Mouse (Mus musculus) forebrain, embryonic 16.5 days (tissue): ENCODE measurements at regions not wholly inside any gene's neighbourhood (a gene's known extent, or its start where the extent isn't known, plus 50 kb on each side); places are given as distances from the start of the nearest gene placed in this dataset.

Experiments
- ATAC-seq: fragments of 200-750 bp; cut with Nextera tagmentation; 2 replicates; pipeline ENCODE4 v1.8.0; 2017; ENCODE audit warnings: mild to moderate bottlenecking, moderate library complexity
- H3K27ac ChIP-seq: fragments of 300-500 bp; sonication (generic); 2 replicates; pipeline ENCODE4 v1.5.1; 2014; ENCODE audit warnings: low read length, control low read depth
- H3K27me3 ChIP-seq: fragments of 300-500 bp; sonication (generic); replicated peaks from 2 replicates; pipeline ENCODE4 v1.6.1; 2014; ENCODE audit warnings: low read length; ENCODE audit not compliant: control insufficient read depth, insufficient read depth
- H3K36me3 ChIP-seq: fragments of 300-500 bp; sonication (generic); 2 replicates; pipeline ENCODE4 v1.6.1; 2014; ENCODE audit not compliant: control insufficient read depth, insufficient read depth
- H3K4me1 ChIP-seq: fragments of 300-500 bp; sonication (generic); replicated peaks from 2 replicates; pipeline ENCODE4 v1.6.1; 2014; ENCODE audit warnings: low read length; ENCODE audit not compliant: control insufficient read depth, insufficient read depth
- H3K4me2 ChIP-seq: fragments of 300-500 bp; sonication (generic); 2 replicates; pipeline ENCODE4 v1.6.1; 2014; ENCODE audit warnings: mild to moderate bottlenecking, low read length, control low read depth
- H3K4me3 ChIP-seq: fragments of 300-500 bp; sonication (generic); replicated peaks from 2 replicates; pipeline ENCODE4 v1.5.1; 2014; ENCODE audit warnings: mild to moderate bottlenecking, low read length, control low read depth
- H3K9ac ChIP-seq: fragments of 300-500 bp; sonication (generic); replicated peaks from 2 replicates; pipeline ENCODE4 v1.6.1; 2014; ENCODE audit warnings: low read depth, low read length, control low read depth
- H3K9me3 ChIP-seq: fragments of 300-500 bp; sonication (generic); 2 replicates; pipeline ENCODE4 v1.6.1; 2016; ENCODE audit warnings: low read length; ENCODE audit not compliant: control insufficient read depth
- WGBS: fragments of 180-500 bp; shearing (Covaris S2); extraction: QIAGEN DNeasy Blood & Tissue Kit; methylation state at CpG from one replicate; pipeline ENCODE4 v1.1.7; 2014; 5-methylcytosine and 5-hydroxymethylcytosine counted together

DNA sequence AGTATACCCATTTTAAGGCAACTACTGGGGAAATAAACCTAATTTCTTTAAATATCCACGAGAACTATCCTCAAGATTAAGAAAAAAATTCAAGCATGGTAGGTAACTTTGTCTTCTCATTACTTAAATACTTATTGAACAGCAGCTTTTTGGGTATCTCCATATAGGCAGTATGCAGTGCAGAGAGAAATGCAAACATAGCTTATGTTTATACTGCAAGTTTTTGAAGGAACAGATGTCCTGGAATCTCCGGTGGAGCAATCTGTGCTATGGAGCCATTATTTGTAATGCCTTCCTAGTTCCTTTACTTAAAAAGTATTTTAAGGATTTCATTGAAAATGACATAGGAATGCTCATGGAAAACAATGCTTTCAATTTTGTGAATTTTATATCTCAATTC lies 91.7 kb upstream of the Adgrb3 start:
- Histone ChIP-seq H3K27me3 (no peaks in the 10 kb centered on the region), H3K4me2 (no peak overlapping the region), H3K9me3 (no peaks in the 10 kb centered on the region), H3K27ac (no peak overlapping the region), H3K36me3 (no peaks in the 10 kb centered on the region), H3K4me3 (no peak overlapping the region), H3K9ac (no peak overlapping the region), H3K4me1 (no peaks in the 10 kb centered on the region)
- 71% methylated on average over 2 of the region's 2 CpGs for WGBS
- peak; percentile 55; the same call in 1 of the 2 replicates for ATAC-seq

DNA sequence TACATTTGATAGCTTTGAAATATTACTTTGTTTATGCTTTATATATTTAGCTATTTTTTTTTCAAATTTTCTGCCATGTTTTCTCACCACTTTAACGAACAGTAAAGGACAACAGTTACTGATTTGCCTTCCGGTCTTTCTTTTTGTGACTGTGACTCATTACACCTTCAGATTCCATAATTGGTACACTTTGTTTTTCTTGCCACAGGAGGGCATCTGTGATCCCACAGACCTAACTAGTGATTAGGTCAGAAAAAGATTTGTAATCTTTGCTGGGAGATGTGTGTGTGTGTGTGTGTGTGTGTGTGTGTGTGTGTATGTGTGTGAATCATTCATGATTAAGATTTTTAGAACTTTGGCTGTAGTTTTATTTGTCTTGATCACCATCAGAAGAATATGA lies 64.7 kb upstream of the Adgrb3 start:
- no peak overlapping the region for H3K4me3 ChIP-seq
- ATAC-seq: no peak
- no peak overlapping the region for H3K9ac ChIP-seq
- no peak overlapping the region for H3K4me2 ChIP-seq
- no peaks in the 10 kb centered on the region for H3K36me3 ChIP-seq
- H3K4me1 ChIP-seq: no peaks in the 10 kb centered on the region
- no peaks in the 10 kb centered on the region for H3K27me3 ChIP-seq
- H3K9me3 ChIP-seq: no peaks in the 10 kb centered on the region
- WGBS: 23% methylated on average over 2 of the region's 2 CpGs
- H3K27ac ChIP-seq: no peak overlapping the region

DNA sequence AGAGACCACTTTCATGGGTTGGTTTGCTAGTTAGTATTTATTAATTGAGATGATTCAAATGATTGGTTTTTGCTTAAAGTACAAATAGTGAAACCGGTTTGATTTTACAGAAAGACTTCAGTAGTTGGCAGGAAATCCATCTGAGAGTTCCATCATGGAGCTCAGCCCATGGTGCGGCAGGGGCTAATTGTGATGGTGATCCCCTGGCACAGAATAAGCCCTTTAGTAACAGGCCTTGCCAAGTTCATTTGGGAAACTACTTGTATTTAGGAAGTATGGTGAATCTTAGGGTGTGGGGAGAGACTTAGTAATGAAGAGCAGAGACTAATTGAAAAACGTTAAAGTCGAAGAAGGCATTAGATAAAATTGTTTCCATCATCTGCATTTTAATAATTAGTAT lies 63.5 kb upstream of the Adgrb3 start:
- Histone ChIP-seq H3K27me3 (no peaks in the 10 kb centered on the region), H3K36me3 (no peaks in the 10 kb centered on the region), H3K9ac (no peak overlapping the region), H3K4me2 (no peak overlapping the region), H3K27ac (no peak overlapping the region), H3K4me3 (no peak overlapping the region), H3K4me1 (no peaks in the 10 kb centered on the region), H3K9me3 (no peaks in the 10 kb centered on the region)
- peak; percentile 82 for ATAC-seq
- 13% methylated on average over 4 of the region's 4 CpGs for WGBS

DNA sequence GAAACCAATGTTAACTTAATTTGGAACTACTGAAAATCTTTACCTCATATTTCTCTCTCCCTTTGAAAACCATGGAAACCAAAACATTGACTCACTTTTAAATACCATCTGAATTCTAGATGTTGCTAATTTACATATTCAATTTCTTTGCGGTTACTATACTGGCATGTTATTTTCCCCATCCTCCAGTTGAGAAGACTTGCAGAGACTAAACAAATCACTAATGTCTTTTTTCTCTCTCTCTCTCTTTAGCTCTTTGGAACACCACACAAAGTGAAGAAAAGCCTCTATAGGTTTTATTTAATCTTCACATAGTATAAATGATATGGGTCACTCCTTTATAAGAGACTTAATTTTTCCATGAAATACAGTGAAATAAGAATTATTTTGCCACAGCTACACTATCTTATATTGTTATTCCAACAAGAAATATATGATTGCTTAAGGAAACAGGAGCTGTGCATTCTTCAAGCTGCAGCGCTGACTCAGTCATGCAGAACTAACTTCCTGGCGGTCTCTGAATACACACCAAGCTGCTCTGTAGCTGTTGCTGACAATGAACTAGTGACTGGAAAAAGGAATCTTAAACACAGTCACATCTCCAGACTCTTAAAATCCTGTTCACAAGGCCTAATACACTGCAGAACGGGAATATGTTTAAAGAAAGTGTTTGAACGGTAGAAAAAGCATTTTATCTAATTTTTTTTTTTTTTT lies 62.7 kb upstream of the Adgrb3 start:
- 6% methylated on average over 5 of the region's 5 CpGs for WGBS
- Histone ChIP-seq H3K27me3 (no peaks in the 10 kb centered on the region), H3K4me2 (no peak overlapping the region), H3K27ac (no peak overlapping the region), H3K36me3 (no peaks in the 10 kb centered on the region), H3K9ac (no peak overlapping the region), H3K4me3 (no peak overlapping the region), H3K9me3 (no peaks in the 10 kb centered on the region), H3K4me1 (no peaks in the 10 kb centered on the region)
- ATAC-seq: peak; percentile 93

DNA sequence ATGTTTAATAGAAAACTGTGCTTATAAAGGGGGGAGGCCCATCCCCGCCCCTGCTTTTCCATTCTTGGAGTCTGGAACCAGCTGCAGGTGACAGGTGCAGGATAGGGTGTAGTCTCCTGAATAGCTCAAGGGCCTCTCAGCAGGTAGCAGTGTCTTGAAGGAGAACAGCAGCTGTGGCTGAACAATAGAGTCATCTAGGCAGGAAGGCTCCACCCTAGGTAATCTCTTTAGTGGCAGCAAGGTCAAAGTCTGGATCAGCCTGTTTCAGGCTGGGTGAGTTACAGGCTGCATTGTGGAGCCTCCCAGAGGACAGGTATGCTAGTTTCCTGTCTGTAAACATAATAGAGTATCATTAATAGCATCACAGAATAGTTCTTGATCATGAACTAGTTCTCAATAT lies 58.5 kb upstream of the Adgrb3 start:
- Histone ChIP-seq H3K4me1 (no peaks in the 10 kb centered on the region), H3K4me3 (no peak overlapping the region), H3K9ac (no peak overlapping the region), H3K9me3 (no peaks in the 10 kb centered on the region), H3K4me2 (no peak overlapping the region), H3K27ac (no peak overlapping the region), H3K27me3 (no peaks in the 10 kb centered on the region), H3K36me3 (no peaks in the 10 kb centered on the region)
- ATAC-seq: no peak
- WGBS: 78% methylated on average over 1 of the region's 1 CpGs

DNA sequence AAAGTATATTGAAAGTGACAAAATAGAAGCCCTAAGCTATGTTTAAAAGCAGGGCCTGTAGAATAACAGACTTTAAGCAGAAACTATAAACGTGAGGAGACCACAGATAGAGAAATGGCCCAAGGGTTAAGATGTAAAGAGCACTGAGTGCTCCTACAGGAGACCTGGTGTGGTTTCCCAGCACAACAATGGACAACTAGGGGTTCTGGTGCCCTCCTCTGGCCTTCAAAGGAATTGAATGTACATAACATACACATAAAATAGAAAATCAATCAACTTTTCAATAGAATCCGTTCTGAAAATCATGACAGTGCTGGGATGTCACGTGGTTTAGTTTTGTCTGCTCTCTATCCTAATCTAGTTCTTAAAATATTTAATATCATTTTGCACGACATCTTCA lies 55.5 kb upstream of the Adgrb3 start:
- no peak overlapping the region for H3K4me2 ChIP-seq
- no peaks in the 10 kb centered on the region for H3K9me3 ChIP-seq
- no peak overlapping the region for H3K4me3 ChIP-seq
- 67% methylated on average over 4 of the region's 4 CpGs for WGBS
- H3K27ac ChIP-seq: no peak overlapping the region
- no peak overlapping the region for H3K9ac ChIP-seq
- H3K27me3 ChIP-seq: no peaks in the 10 kb centered on the region
- ATAC-seq: no peak
- H3K4me1 ChIP-seq: no peaks in the 10 kb centered on the region
- H3K36me3 ChIP-seq: no peaks in the 10 kb centered on the region
